Mouse (Mus musculus): Measurements from ENCODE around the gene Nova1. TPM values are rescaled to one million over a fixed set of nuclear protein-coding genes. Genes with fewer than 3 reads are reported as not detected.

The Nova1 gene
- total RNA-seq (2021), result 1 to 10 TPM; 1.8 to 2.9 TPM
- 0.88 and 2.2 TPM in 2 replicates for polyA plus RNA-seq (2012; rRNA removed)
- long read RNA-seq, partial matches to known transcripts, result 0 of 2 reads
- long read RNA-seq, other reads (novel, unspliced or antisense), result 2 of 2 reads

- peak within 1 kb of the TSS; percentile 53 for H3K9ac ChIP-seq (ENCODE audit: low read depth, low read length)
- H3K36me3 ChIP-seq (ENCODE audit: control insufficient read depth, insufficient read depth, low read length), result no peaks in the 10 kb centered on the region
- H3K27me3 ChIP-seq (ENCODE audit: control insufficient read depth, insufficient read depth, low read length), result no peaks in the 10 kb centered on the region
- H3K4me1 ChIP-seq (ENCODE audit: control insufficient read depth, insufficient read depth, low read length), result no peaks in the 10 kb centered on the region
- DNase-seq, result peak; percentile 68 to 76
- intact Hi-C loops (cut with DNase I), result no loop called here
- TF ChIP-seq CTCF (IDR thresholded peaks at IDR 0.05) (no peak), EP300 (IDR thresholded peaks at IDR 0.05; ENCODE audit: insufficient read depth, low read depth, low read length) (no peak), POLR2A (IDR thresholded peaks at IDR 0.05; ENCODE audit: insufficient read depth, low read depth, low read length) (no peak)
- no peaks in the 10 kb centered on the region for H3K79me2 ChIP-seq (replicated peaks; ENCODE audit: control insufficient read depth, insufficient read depth, low read length)
- 16% methylated on average over 35 of the region's 68 CpGs for WGBS
- H3K4me3 ChIP-seq, result peak within 1 kb of the TSS; percentile 82
- H3K27ac ChIP-seq, result peak within 1 kb of the TSS; percentile 40
Observed at GRCm38 (mm10) chr12:46818856-46819347, at the start of gene Nova1. Nova1 (minus strand) TSS chr12:46818929.

- TF ChIP-seq POLR2A (IDR thresholded peaks at IDR 0.05; ENCODE audit: insufficient read depth, low read depth, low read length) (peak; percentile 44; the same call in 1 of the 2 replicates), EP300 (IDR thresholded peaks at IDR 0.05; ENCODE audit: insufficient read depth, low read depth, low read length) (no peak)
- intact Hi-C loops (cut with DNase I), result no loop called here
Observed at GRCm38 (mm10) chr12:46819348-46820022, 756 bp upstream of the Nova1 start.

GRCm38 (mm10) chr12:46818021-46818855 lies 491 bp downstream of the Nova1 start:
- peak; percentile 43 to 55 for DNase-seq
- H3K4me1 ChIP-seq (ENCODE audit: control insufficient read depth, insufficient read depth, low read length), result no peaks in the 10 kb centered on the region
- peak overlapping the region; percentile 40 for H3K27ac ChIP-seq
- H3K79me2 ChIP-seq (replicated peaks; ENCODE audit: control insufficient read depth, insufficient read depth, low read length), result no peaks in the 10 kb centered on the region
- WGBS, result under 1% methylated on average over 51 of the region's 61 CpGs
- no peaks in the 10 kb centered on the region for H3K36me3 ChIP-seq (ENCODE audit: control insufficient read depth, insufficient read depth, low read length)
- intact Hi-C loops (cut with DNase I), result no loop called here
- peak overlapping the region; percentile 53 for H3K9ac ChIP-seq (ENCODE audit: low read depth, low read length)
- H3K4me3 ChIP-seq, result peak overlapping the region; percentile 82
- no peaks in the 10 kb centered on the region for H3K27me3 ChIP-seq (ENCODE audit: control insufficient read depth, insufficient read depth, low read length)
- TF ChIP-seq EP300 (IDR thresholded peaks at IDR 0.05; ENCODE audit: insufficient read depth, low read depth, low read length) (no peak), CTCF (IDR thresholded peaks at IDR 0.05) (no peak), POLR2A (IDR thresholded peaks at IDR 0.05; ENCODE audit: insufficient read depth, low read depth, low read length) (no peak)

More at GRCm38 (mm10) chr12:46819348-46820022, 756 bp upstream of the Nova1 start:
- Histone ChIP-seq H3K27me3 (ENCODE audit: control insufficient read depth, insufficient read depth, low read length) (no peaks in the 10 kb centered on the region), H3K9ac (ENCODE audit: low read depth, low read length) (peak overlapping the region; percentile 43), H3K79me2 (replicated peaks; ENCODE audit: control insufficient read depth, insufficient read depth, low read length) (no peaks in the 10 kb centered on the region), H3K27ac (peak overlapping the region; percentile 39; the same call in 1 of the 2 replicates), H3K4me3 (peak overlapping the region; percentile 69), H3K36me3 (ENCODE audit: control insufficient read depth, insufficient read depth, low read length) (no peaks in the 10 kb centered on the region), H3K4me1 (ENCODE audit: control insufficient read depth, insufficient read depth, low read length) (no peaks in the 10 kb centered on the region)
- 3% methylated on average over 56 of the region's 57 CpGs for WGBS
- DNase-seq, result peak; percentile 95 to 97

- no peaks in the 10 kb centered on the region for H3K27me3 ChIP-seq (ENCODE audit: control insufficient read depth, insufficient read depth, low read length)
- no peaks in the 10 kb centered on the region for H3K79me2 ChIP-seq (replicated peaks; ENCODE audit: control insufficient read depth, insufficient read depth, low read length)
- no peak overlapping the region for H3K9ac ChIP-seq (ENCODE audit: low read depth, low read length)
- peak overlapping the region; percentile 82 for H3K4me3 ChIP-seq
- H3K4me1 ChIP-seq (ENCODE audit: control insufficient read depth, insufficient read depth, low read length), result no peaks in the 10 kb centered on the region
- no peaks in the 10 kb centered on the region for H3K36me3 ChIP-seq (ENCODE audit: control insufficient read depth, insufficient read depth, low read length)
- intact Hi-C loops (cut with DNase I), result no loop called here
- DNase-seq, result peak in 1 of 2 experiments; percentile 2
- no peak overlapping the region for H3K27ac ChIP-seq
- WGBS, result 34% methylated on average over 14 of the region's 14 CpGs
- TF ChIP-seq EP300 (IDR thresholded peaks at IDR 0.05; ENCODE audit: insufficient read depth, low read depth, low read length), result no peak
Observed at GRCm38 (mm10) chr12:46817211-46817803, 1.4 kb downstream of the Nova1 start.

- Histone ChIP-seq H3K9ac (ENCODE audit: low read depth, low read length) (no peak overlapping the region), H3K4me1 (ENCODE audit: control insufficient read depth, insufficient read depth, low read length) (no peaks in the 10 kb centered on the region), H3K79me2 (replicated peaks; ENCODE audit: control insufficient read depth, insufficient read depth, low read length) (no peaks in the 10 kb centered on the region), H3K27me3 (ENCODE audit: control insufficient read depth, insufficient read depth, low read length) (no peaks in the 10 kb centered on the region), H3K36me3 (ENCODE audit: control insufficient read depth, insufficient read depth, low read length) (no peaks in the 10 kb centered on the region), H3K4me3 (no peak overlapping the region), H3K27ac (no peak overlapping the region)
- intact Hi-C loops (cut with DNase I), result no loop called here
- 93% methylated on average over 3 of the region's 3 CpGs for WGBS
- TF ChIP-seq CTCF (IDR thresholded peaks at IDR 0.05) (no peak), EP300 (IDR thresholded peaks at IDR 0.05; ENCODE audit: insufficient read depth, low read depth, low read length) (no peak), POLR2A (IDR thresholded peaks at IDR 0.05; ENCODE audit: insufficient read depth, low read depth, low read length) (no peak)
- DNase-seq, result no peak
Observed at GRCm38 (mm10) chr12:46816291-46816690, 2.4 kb downstream of the Nova1 start.

All from heart, adult 2 months (tissue).